Mouse (Mus musculus) forebrain, embryonic 15.5 days (tissue): ENCODE measurements around the gene Raver2. TPM values are rescaled to one million over a fixed set of nuclear protein-coding genes. Genes with fewer than 3 reads are reported as not detected.

ENCODE experiments used
- ATAC-seq: fragments of 200-750 bp; cut with Nextera tagmentation; replicated peaks from 2 replicates; pipeline ENCODE4 v1.8.0; 2017; ENCODE audit warnings: mild to moderate bottlenecking, moderate TSS enrichment, moderate library complexity
- H3K27ac ChIP-seq: fragments of 300-500 bp; sonication (generic); replicated peaks from 2 replicates; pipeline ENCODE4 v1.5.1; 2015; ENCODE audit warnings: mild to moderate bottlenecking, inconsistent platforms
- H3K27me3 ChIP-seq: fragments of 300-500 bp; sonication (generic); 2 replicates; pipeline ENCODE4 v1.6.1; 2015; ENCODE audit warnings: inconsistent platforms
- H3K36me3 ChIP-seq: fragments of 300-500 bp; sonication (generic); 2 replicates; pipeline ENCODE4 v1.6.1; 2015; ENCODE audit warnings: mild to moderate bottlenecking, inconsistent platforms
- H3K4me1 ChIP-seq: fragments of 300-500 bp; sonication (generic); 2 replicates; pipeline ENCODE4 v1.6.1; 2015; ENCODE audit warnings: inconsistent platforms
- H3K4me2 ChIP-seq: fragments of 300-500 bp; sonication (generic); replicated peaks from 2 replicates; pipeline ENCODE4 v1.6.1; 2015; ENCODE audit warnings: mild to moderate bottlenecking, inconsistent platforms
- H3K4me3 ChIP-seq: fragments of 300-500 bp; sonication (generic); 2 replicates; pipeline ENCODE4 v1.5.1; 2015; ENCODE audit warnings: mild to moderate bottlenecking, inconsistent platforms
- H3K9ac ChIP-seq: fragments of 300-500 bp; sonication (generic); replicated peaks from 2 replicates; pipeline ENCODE4 v1.6.1; 2015; ENCODE audit warnings: mild to moderate bottlenecking, inconsistent platforms
- H3K9me3 ChIP-seq: fragments of 300-500 bp; sonication (generic); 2 replicates; pipeline ENCODE4 v1.6.1; 2016; ENCODE audit warnings: inconsistent platforms
- WGBS: fragments of 180-500 bp; shearing (Covaris S2); methylation state at CpG from one replicate; pipeline ENCODE4 v1.1.7; 2015; ENCODE audit warnings: mixed read lengths; 5-methylcytosine and 5-hydroxymethylcytosine counted together
- polyA plus RNA-seq: library from polyadenylated mRNA; unstranded; fragments of >200 nt; fragmentation: Nextera tagmentation; extraction: Ambion mirVana; gene quantifications from 2 replicates; pipeline ENCODE4 v1.2.1, GENCODE M21; 2015

Raver2 gene
- polyA plus RNA-seq = 4.4 and 4.9 TPM in 2 replicates

DNA sequence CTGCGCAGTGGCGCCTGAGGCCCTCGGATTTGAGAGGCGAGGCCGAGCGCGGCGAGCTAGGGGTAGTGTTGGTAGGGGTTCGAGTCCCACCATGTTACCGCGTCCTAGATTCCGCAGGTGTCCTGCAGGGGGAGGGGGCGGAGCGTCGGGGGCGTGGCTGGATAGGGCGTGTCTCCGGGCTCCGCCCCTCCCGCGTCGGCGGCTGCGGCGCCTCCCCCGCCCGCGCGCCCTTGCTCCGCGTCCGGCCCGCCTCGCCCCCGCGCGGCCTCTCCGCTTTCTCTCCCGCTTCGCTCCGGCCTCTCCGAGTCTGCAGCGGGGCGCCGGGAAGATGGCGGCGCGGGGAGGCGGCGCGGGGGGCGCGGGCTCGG, at the start of gene Raver2:
Raver2 (plus strand) TSS at position 198 of the 368 bp plus-strand sequence.
- peak within 1 kb of the TSS; percentile 87 for H3K4me3 ChIP-seq
- WGBS = 1% methylated on average over 54 of the region's 54 CpGs
- H3K27me3 ChIP-seq = 0 out of 2 replicates have a peak, but pooled peaks cover 2% of the 10 kb centered on the region
- peaks cover 12% of the 10 kb centered on the region; the same call in 1 of the 2 replicates for H3K4me1 ChIP-seq
- H3K9me3 ChIP-seq = no peaks in the 10 kb centered on the region
- H3K9ac ChIP-seq = peak within 1 kb of the TSS; percentile 64
- H3K36me3 ChIP-seq = no peaks in the 10 kb centered on the region
- ATAC-seq = no peak; the same call in 1 of the 2 replicates
- no peak within 1 kb of the TSS for H3K27ac ChIP-seq
- H3K4me2 ChIP-seq = peak within 1 kb of the TSS; percentile 93

DNA sequence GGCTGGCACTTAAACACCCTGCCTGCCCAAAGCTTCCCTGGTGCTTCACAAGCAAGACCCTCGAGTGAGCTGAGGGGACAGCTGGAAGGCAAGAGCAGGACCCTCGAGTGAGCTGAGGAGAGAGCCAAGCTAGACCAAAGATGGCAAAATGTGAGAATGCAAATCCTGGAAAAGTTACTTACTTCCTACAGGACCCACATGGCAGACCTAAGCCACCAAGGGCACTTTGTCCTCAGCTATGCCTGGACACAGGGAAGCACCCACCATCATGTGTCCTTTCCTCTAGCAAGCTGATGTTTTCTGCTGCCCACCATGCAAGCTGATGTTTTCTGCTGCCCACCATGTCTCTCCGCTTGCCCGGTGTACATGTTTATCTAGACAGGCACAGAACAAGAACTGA, 48.2 kb upstream of the Raver2 start, which contains the start of gene Gm10577:
Gm10577 (minus strand) TSS at position 101 of the 400 bp plus-strand sequence.
- 83% methylated on average over 4 of the region's 4 CpGs for WGBS
- H3K27ac ChIP-seq = no peak within 1 kb of the TSS
- H3K36me3 ChIP-seq = no peaks in the 10 kb centered on the region
- no peaks in the 10 kb centered on the region for H3K9me3 ChIP-seq
- no peaks in the 10 kb centered on the region for H3K4me1 ChIP-seq
- H3K4me3 ChIP-seq = no peak within 1 kb of the TSS
- no peak within 1 kb of the TSS for H3K4me2 ChIP-seq
- no peak for ATAC-seq
- H3K9ac ChIP-seq = no peak within 1 kb of the TSS
- no peaks in the 10 kb centered on the region for H3K27me3 ChIP-seq

DNA sequence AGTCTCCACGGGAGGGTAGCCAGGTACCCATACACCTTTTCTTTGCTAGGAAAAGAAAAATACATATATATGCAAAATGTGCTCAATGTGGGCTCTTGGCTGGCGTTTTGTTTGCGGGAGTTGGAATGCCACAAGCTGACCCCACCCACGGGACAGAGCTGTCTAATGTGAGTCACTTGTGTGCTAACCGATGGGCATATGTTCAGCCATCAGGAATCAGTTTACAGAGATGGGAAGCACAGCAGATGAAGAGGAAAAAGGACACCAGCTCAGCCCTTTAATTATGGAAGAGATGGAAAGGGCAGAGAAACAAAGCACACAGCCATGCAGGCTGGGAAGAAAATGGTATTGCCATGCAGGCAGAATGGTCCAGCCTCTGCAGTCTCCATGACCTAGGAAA, 42.2 kb upstream of the Raver2 start:
- ATAC-seq = peak; percentile 76
- Histone ChIP-seq H3K4me3 (no peak overlapping the region), H3K4me2 (no peak overlapping the region), H3K36me3 (no peaks in the 10 kb centered on the region), H3K9me3 (no peaks in the 10 kb centered on the region), H3K27me3 (no peaks in the 10 kb centered on the region), H3K9ac (no peak overlapping the region), H3K4me1 (peaks cover 12% of the 10 kb centered on the region), H3K27ac (peak overlapping the region; percentile 60)
- 60% methylated on average over 5 of the region's 5 CpGs for WGBS

DNA sequence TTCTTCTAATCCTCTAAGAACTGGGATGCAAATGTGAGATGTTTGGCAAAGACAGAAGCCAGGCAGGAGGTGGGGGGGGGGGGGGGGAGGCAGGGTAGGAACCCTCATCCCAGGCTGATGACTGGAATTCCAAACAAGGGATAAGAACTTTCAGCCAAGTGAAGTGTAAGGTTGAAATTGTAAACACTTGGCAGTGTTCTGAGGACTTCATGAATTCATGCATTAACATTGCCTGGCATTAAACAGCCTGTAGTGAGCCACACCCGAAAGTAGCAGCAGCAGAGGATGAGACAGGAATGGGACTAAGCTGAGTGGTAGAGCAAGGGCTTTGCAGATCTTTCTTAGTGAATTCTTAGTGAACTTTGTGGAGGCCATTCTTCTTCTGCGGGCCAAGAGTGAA, 41.8 kb upstream of the Raver2 start:
- H3K4me3 ChIP-seq = no peak overlapping the region
- no peaks in the 10 kb centered on the region for H3K9me3 ChIP-seq
- H3K36me3 ChIP-seq = no peaks in the 10 kb centered on the region
- H3K27me3 ChIP-seq = no peaks in the 10 kb centered on the region
- no peak overlapping the region for H3K4me2 ChIP-seq
- 64% methylated on average over 2 of the region's 2 CpGs for WGBS
- peaks cover 12% of the 10 kb centered on the region for H3K4me1 ChIP-seq
- no peak overlapping the region for H3K9ac ChIP-seq
- ATAC-seq = peak; percentile 91
- peak overlapping the region; percentile 60 for H3K27ac ChIP-seq

DNA sequence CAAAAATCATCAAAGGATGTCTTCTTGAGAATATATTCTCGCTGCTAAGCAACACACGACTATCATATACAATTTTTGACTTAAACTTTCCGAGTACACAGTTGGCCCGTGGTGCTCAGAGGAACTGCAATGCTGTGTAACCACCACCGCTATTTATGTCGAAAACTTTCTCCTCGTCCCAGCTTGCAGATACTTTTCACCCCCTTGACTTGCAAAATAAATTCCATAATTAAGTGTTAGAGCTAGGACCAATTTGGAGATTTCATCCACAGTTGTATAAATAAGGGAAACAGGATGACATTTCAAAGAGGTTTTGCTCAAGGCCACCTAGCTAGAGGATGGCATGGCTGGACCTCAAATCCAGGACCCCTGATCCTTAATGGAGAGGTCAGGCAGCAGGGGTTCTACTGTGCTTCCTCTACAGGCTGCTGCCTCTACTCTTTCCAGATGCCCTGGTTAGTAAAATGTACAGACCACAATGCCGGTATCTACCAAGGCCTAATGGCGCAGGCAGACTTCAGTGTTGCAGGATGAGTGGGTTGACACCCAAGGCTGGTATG, 40.9 kb upstream of the Raver2 start:
- Histone ChIP-seq H3K4me1 (peaks cover 12% of the 10 kb centered on the region), H3K9ac (no peak overlapping the region), H3K27me3 (no peaks in the 10 kb centered on the region), H3K4me2 (no peak overlapping the region), H3K36me3 (no peaks in the 10 kb centered on the region), H3K27ac (no peak overlapping the region), H3K9me3 (no peaks in the 10 kb centered on the region), H3K4me3 (no peak overlapping the region)
- ATAC-seq = no peak
- WGBS = 94% methylated on average over 9 of the region's 9 CpGs

DNA sequence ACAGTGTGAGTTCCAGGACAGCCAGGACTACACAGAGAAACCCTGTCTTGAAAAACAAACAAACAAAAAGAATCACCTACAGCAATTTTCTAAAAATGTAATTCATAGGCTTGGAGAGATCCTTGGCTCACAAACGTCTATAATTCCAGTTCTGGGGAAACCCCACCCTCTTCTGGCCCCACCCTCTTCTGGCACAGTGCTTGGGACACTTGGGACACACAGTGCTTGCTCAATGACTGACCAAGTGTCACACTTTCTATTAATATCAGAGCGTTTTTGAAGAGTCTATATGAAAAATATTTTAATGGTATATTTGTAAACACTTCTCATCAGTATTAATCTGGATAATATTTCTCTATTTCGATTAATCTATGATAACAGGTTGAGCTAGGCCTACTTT, 35.7 kb upstream of the Raver2 start:
- no peak overlapping the region for H3K4me2 ChIP-seq
- no peak for ATAC-seq
- no peaks in the 10 kb centered on the region for H3K36me3 ChIP-seq
- no peaks in the 10 kb centered on the region for H3K27me3 ChIP-seq
- H3K4me1 ChIP-seq = no peaks in the 10 kb centered on the region
- no peak overlapping the region for H3K4me3 ChIP-seq
- H3K9me3 ChIP-seq = no peaks in the 10 kb centered on the region
- H3K27ac ChIP-seq = no peak overlapping the region
- 79% methylated on average over 3 of the region's 3 CpGs for WGBS
- no peak overlapping the region for H3K9ac ChIP-seq

DNA sequence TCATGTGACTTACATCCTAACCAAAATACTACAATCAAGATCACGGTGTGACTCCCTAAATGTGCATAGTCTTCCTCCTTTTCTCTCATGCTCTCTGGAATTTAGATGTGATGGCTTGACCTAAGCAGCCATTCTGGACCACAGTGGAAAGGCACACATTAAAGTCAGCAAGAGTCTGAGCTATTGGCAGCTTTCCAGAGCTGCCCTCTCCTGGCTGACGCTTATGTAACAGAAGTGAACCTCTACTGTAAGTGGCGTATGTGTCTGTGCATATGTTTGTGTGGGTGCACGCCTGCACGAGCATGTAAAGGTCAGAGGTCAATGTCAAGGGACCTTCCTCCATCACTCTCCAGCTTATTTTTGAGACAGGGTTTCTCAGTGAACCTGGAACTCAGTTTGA, 33.7 kb upstream of the Raver2 start:
- no peaks in the 10 kb centered on the region for H3K36me3 ChIP-seq
- no peaks in the 10 kb centered on the region for H3K27me3 ChIP-seq
- H3K4me1 ChIP-seq = no peaks in the 10 kb centered on the region
- no peak overlapping the region for H3K4me2 ChIP-seq
- H3K9me3 ChIP-seq = no peaks in the 10 kb centered on the region
- no peak for ATAC-seq
- no peak overlapping the region for H3K9ac ChIP-seq
- H3K4me3 ChIP-seq = no peak overlapping the region
- 77% methylated on average over 5 of the region's 5 CpGs for WGBS
- no peak overlapping the region for H3K27ac ChIP-seq

DNA sequence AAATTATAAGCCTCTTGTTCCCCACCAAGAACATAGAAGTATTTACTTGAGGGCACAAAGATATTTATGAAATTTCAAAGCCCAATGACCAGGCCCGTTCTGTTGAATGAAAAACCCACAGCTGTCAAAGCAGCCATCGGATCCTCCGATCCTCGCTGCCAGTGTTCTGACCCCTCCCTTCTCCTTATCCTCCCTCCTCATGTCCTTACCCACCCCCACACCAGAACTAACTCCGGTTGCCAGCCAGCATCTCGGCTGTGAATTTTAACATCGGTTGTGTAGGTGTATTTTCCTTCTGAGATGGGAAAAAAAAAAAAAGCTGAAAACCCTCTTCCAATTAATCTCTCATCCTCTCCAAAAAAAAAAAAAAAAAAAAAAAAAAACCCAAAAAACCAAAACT, 31.6 kb upstream of the Raver2 start:
- Histone ChIP-seq H3K4me2 (no peak overlapping the region), H3K27ac (no peak overlapping the region), H3K9me3 (no peaks in the 10 kb centered on the region), H3K36me3 (no peaks in the 10 kb centered on the region), H3K27me3 (no peaks in the 10 kb centered on the region), H3K4me1 (no peaks in the 10 kb centered on the region), H3K9ac (no peak overlapping the region), H3K4me3 (no peak overlapping the region)
- 65% methylated on average over 7 of the region's 7 CpGs for WGBS
- ATAC-seq = no peak

DNA sequence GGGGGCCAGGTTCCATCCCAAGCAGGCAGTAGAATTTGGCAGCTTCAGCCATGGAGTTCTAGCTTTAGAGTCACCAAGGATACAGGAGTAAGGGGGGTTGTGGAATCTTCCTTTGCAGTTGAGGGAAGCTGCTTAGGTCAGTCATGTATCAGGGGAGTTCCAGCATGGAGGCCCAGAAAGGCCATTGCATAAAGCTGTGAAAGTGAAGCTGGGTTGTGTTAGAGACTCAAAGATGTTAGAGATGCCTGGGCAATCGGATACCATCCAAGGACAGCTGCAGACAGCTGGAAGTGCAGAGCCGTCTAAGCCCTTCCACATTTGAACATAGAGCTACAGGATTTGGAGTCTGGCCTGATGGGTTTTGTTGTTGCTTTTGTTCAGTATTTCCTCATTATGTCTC, 25.1 kb upstream of the Raver2 start:
- no peak for ATAC-seq

DNA sequence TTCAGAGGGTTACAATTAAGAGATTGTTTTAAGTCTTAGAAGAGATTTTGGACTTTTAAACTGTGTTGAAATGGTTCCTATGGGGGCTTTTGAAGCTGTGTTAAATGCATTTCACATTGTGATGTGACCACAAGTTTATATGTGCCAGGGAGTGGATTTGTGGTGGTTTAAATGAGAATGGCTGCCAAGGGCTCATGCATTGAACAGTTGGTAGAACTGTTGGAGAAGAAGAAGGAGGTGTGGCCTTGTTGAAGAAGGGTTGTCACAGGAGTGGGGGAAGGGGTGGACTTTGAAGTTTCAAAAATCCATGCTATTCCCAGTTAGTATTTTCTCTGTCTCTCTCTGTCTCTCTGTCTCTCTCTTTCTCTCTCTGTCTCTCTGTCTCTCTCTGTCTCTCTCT, 24.6 kb upstream of the Raver2 start:
- no peak for ATAC-seq
- H3K27ac ChIP-seq = no peak overlapping the region
- H3K4me3 ChIP-seq = no peak overlapping the region
- no peak overlapping the region for H3K4me2 ChIP-seq
- no peaks in the 10 kb centered on the region for H3K4me1 ChIP-seq
- no peaks in the 10 kb centered on the region for H3K36me3 ChIP-seq
- H3K9ac ChIP-seq = no peak overlapping the region
- no peaks in the 10 kb centered on the region for H3K9me3 ChIP-seq
- no peaks in the 10 kb centered on the region for H3K27me3 ChIP-seq

More for the DNA sequence above, 25.1 kb upstream of the Raver2 start:
- WGBS = 89% methylated on average over 2 of the region's 2 CpGs
- no peaks in the 10 kb centered on the region for H3K27me3 ChIP-seq
- no peak overlapping the region for H3K9ac ChIP-seq
- no peaks in the 10 kb centered on the region for H3K36me3 ChIP-seq
- H3K4me1 ChIP-seq = no peaks in the 10 kb centered on the region
- H3K27ac ChIP-seq = no peak overlapping the region
- H3K4me3 ChIP-seq = no peak overlapping the region
- no peak overlapping the region for H3K4me2 ChIP-seq
- H3K9me3 ChIP-seq = no peaks in the 10 kb centered on the region

DNA sequence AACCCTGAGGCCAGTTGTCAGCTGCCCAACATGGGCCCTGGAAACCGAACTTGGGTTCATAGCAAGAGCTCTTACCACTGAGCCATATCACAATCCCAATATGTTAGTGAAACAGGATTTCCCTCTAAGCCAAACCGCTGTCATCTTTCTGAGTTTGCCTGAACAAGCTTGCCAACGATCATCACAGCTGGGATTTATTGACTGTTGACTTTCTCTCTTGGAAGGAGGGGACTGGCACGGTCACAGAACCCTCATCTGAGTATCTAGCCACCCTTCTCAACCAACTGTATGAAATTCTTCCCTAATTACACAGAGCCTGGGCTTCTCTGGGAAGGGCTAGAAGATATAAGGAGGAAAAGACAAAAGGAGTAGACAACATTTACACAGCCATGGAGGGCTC, 22.2 kb upstream of the Raver2 start:
- no peak overlapping the region for H3K27ac ChIP-seq
- H3K9me3 ChIP-seq = no peaks in the 10 kb centered on the region
- H3K36me3 ChIP-seq = no peaks in the 10 kb centered on the region
- H3K4me1 ChIP-seq = no peaks in the 10 kb centered on the region
- H3K27me3 ChIP-seq = no peaks in the 10 kb centered on the region
- no peak overlapping the region for H3K4me3 ChIP-seq
- no peak overlapping the region for H3K4me2 ChIP-seq
- 82% methylated on average over 4 of the region's 4 CpGs for WGBS
- no peak overlapping the region for H3K9ac ChIP-seq
- no peak for ATAC-seq

DNA sequence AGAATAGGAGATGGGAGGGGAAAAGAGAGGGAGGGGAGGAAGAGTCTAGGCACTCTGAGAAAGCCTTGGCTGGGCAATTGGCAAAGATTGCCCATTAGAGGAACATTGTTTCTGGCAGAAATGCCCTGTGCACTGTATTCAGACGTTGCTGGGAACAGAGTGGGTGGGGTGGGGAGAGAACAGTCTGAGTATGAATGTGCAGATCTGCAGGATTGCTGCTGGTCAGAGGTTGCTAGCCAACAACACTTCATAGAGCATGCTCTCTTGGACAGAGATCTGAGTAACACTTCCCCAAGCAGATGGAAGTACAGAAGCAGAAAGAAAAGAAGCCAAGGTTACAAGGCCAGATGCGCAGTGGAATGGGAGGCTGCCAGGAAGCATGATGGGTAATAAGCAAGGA, 6.6 kb upstream of the Raver2 start:
- H3K36me3 ChIP-seq = no peaks in the 10 kb centered on the region
- H3K27me3 ChIP-seq = no peaks in the 10 kb centered on the region
- H3K9me3 ChIP-seq = no peaks in the 10 kb centered on the region
- ATAC-seq = 0 out of 2 replicates have a peak, but pooled peaks have one; percentile 35
- H3K9ac ChIP-seq = no peak overlapping the region
- no peak overlapping the region for H3K4me3 ChIP-seq
- 59% methylated on average over 2 of the region's 2 CpGs for WGBS
- no peak overlapping the region for H3K27ac ChIP-seq
- H3K4me2 ChIP-seq = no peak overlapping the region
- H3K4me1 ChIP-seq = no peaks in the 10 kb centered on the region

DNA sequence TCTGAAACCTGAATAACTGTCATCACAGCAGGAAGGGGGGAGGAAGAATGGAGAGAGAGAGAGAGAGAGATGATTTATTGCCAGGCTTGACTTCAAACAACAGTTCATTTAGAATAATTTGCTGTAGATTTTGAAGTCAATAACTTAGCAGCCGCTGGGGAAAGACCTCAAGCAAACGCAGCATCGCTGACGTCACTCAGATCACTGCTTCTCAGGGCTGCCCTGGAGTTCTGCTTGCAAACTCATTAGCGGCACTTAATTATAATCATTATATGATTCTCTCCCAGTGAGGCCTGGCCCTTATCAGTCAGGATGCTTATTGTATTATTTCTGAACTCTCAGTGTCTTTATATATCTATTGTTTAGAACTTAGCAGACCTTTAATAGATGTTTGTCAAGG, 2.4 kb upstream of the Raver2 start:
- Histone ChIP-seq H3K4me1 (peaks cover 12% of the 10 kb centered on the region; the same call in 1 of the 2 replicates), H3K36me3 (no peaks in the 10 kb centered on the region), H3K27ac (no peak overlapping the region), H3K27me3 (0 out of 2 replicates have a peak, but pooled peaks cover 2% of the 10 kb centered on the region), H3K9me3 (no peaks in the 10 kb centered on the region), H3K4me3 (no peak overlapping the region), H3K9ac (no peak overlapping the region), H3K4me2 (no peak overlapping the region)
- ATAC-seq = no peak
- 28% methylated on average over 5 of the region's 5 CpGs for WGBS
